Mouse (Mus musculus) ES-E14 (cell line): ENCODE measurements at regions not wholly inside any gene's neighbourhood (a gene's known extent, or its start where the extent isn't known, plus 50 kb on each side); places are given as distances from the start of the nearest gene placed in this dataset.

ENCODE experiments used
- HCFC1 ChIP-seq: IDR thresholded peaks from 2 replicates; pipeline ENCODE4 v1.6.1; 2012; ENCODE audit warnings: low read length, inconsistent platforms, borderline replicate concordance; ENCODE audit not compliant: insufficient read depth
- MAFK ChIP-seq: IDR thresholded peaks from 2 replicates; pipeline ENCODE4 v1.6.1; 2014; ENCODE audit warnings: mild to moderate bottlenecking, low read depth, low read length, inconsistent platforms; ENCODE audit not compliant: insufficient read depth
- ZC3H11A ChIP-seq: IDR thresholded peaks from 2 replicates; pipeline ENCODE4 v1.6.1; 2012; ENCODE audit warnings: low read depth, mild to moderate bottlenecking, inconsistent platforms, low read length, borderline replicate concordance
- ZNF384 ChIP-seq: IDR thresholded peaks from 2 replicates; pipeline ENCODE4 v1.6.1; 2012; ENCODE audit warnings: low read depth, low read length, inconsistent platforms

- TF ChIP-seq ZC3H11A = no peak
- TF ChIP-seq MAFK = no peak
- TF ChIP-seq HCFC1 = no peak
- TF ChIP-seq ZNF384 = no peak
Observed at GRCm38 (mm10) chr12:29141855-29142254, 386.3 kb upstream of the Myt1l start.
